Comparison of ENCODE assay signal across 12 mouse cellular contexts in the genomic region with DNA sequence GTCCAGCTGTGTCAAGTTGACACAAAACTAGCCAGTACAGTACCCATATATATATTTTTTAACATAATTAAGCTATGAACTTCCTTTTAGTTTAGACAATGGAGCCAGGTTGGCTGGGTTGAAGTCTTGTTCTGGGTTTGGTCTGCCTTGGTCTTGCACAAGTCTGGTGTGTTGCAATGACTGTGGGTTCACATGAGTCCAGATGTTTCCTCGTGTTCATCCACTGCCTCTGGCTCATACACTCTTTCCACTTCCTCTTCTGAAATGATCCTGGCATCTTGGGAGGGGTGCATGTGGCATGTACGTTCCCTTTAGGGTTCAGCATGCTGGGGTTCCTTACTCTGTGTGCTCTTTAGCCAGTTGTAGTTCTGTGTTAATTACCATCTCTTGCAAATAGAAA. TPM values are rescaled to one million over a fixed set of nuclear protein-coding genes. Genes with fewer than 3 reads are reported as not detected.
A peak's percentile ranks its signal among the peaks of the same experiment; 100 is the strongest.
DNase-seq lines count a peak whose midpoint lies in the region; ATAC-seq lines count a peak whose summit lies in the region.
"Had no signal": no experiment of that assay in that cellular context is flagged by ENCODE, and none has a peak within 500 bp of the region (broad histone marks: within the 10 kb centered on the region; RNA-seq: fewer than 3 reads in every experiment).

No protein-coding gene starts in this region.

- no peaks in the 10 kb centered on the region for H3K4me1 ChIP-seq in embryonic facial prominence, embryonic 14.5 days (ENCODE audit: control insufficient read depth, insufficient read depth, low read length)
- no peaks in the 10 kb centered on the region for H3K4me1 ChIP-seq in embryonic facial prominence, embryonic 10.5 days
- H3K4me1 ChIP-seq in kidney, embryonic 15.5 days: peaks cover 4% of the 10 kb centered on the region; the same call in 1 of the 2 replicates
- H3K4me1 ChIP-seq: embryonic facial prominence, embryonic 13.5 days had no signal

- no peak overlapping the region for H3K27ac ChIP-seq in embryonic facial prominence, embryonic 14.5 days (replicated peaks; ENCODE audit: low read depth, low read length)
- H3K27ac ChIP-seq in embryonic facial prominence, embryonic 10.5 days (replicated peaks): no peak overlapping the region
- H3K27ac ChIP-seq in kidney, embryonic 15.5 days: no peak overlapping the region
- H3K27ac ChIP-seq: embryonic facial prominence, embryonic 13.5 days had no signal

- H3K4me2 ChIP-seq in embryonic facial prominence, embryonic 14.5 days (ENCODE audit: low read depth, low read length): no peak overlapping the region
- no peak overlapping the region for H3K4me2 ChIP-seq in kidney, embryonic 15.5 days
- H3K4me2 ChIP-seq: embryonic facial prominence, embryonic 13.5 days had no signal

- DNase-seq in embryonic facial prominence, embryonic 14.5 days (ENCODE audit: low spot score): peak; percentile 17
- DNase-seq in embryonic facial prominence, embryonic 10.5 days (ENCODE audit: low spot score): no peak
- DNase-seq in 416B (ENCODE audit: low read depth): peak; percentile 99
- peak; percentile 72 to 80 for DNase-seq in heart, adult 9 months (ENCODE audit: low spot score in 2 of 2)
- peak; percentile 34 for DNase-seq in lung, postnatal 10 days
- DNase-seq in cerebellum, adult 8-10 months: no peak
- no peak for DNase-seq in layer of hippocampus, postnatal 25 days (ENCODE audit: extremely low spot score in 1 of 2, low spot score in 1 of 2)
- DNase-seq: kidney, postnatal 10 days had no signal

- H3K9me3 ChIP-seq in embryonic facial prominence, embryonic 14.5 days (ENCODE audit: control insufficient read depth, low read length): no peaks in the 10 kb centered on the region
- H3K9me3 ChIP-seq in embryonic facial prominence, embryonic 10.5 days: no peaks in the 10 kb centered on the region
- no peaks in the 10 kb centered on the region for H3K9me3 ChIP-seq in kidney, embryonic 15.5 days (replicated peaks)
- H3K9me3 ChIP-seq: embryonic facial prominence, embryonic 13.5 days had no signal

- no peaks in the 10 kb centered on the region for H3K27me3 ChIP-seq in embryonic facial prominence, embryonic 14.5 days (replicated peaks; ENCODE audit: control insufficient read depth, insufficient read depth, low read length)
- no peaks in the 10 kb centered on the region for H3K27me3 ChIP-seq in embryonic facial prominence, embryonic 10.5 days (replicated peaks; ENCODE audit: low read depth, poor library complexity, severe bottlenecking)
- H3K27me3 ChIP-seq in kidney, embryonic 15.5 days: no peaks in the 10 kb centered on the region
- H3K27me3 ChIP-seq: embryonic facial prominence, embryonic 13.5 days had no signal

- no peak overlapping the region for H3K4me3 ChIP-seq in embryonic facial prominence, embryonic 14.5 days (ENCODE audit: low read depth, low read length)
- no peak overlapping the region for H3K4me3 ChIP-seq in embryonic facial prominence, embryonic 10.5 days
- no peak overlapping the region for H3K4me3 ChIP-seq in kidney, embryonic 15.5 days (replicated peaks)
- H3K4me3 ChIP-seq: embryonic facial prominence, embryonic 13.5 days had no signal

- no peaks in the 10 kb centered on the region for H3K36me3 ChIP-seq in embryonic facial prominence, embryonic 14.5 days (ENCODE audit: control insufficient read depth, insufficient read depth, low read length)
- H3K36me3 ChIP-seq in embryonic facial prominence, embryonic 10.5 days (replicated peaks): no peaks in the 10 kb centered on the region
- H3K36me3 ChIP-seq in kidney, embryonic 15.5 days: no peaks in the 10 kb centered on the region
- H3K36me3 ChIP-seq: embryonic facial prominence, embryonic 13.5 days had no signal

- no peak overlapping the region for H3K9ac ChIP-seq in embryonic facial prominence, embryonic 14.5 days (ENCODE audit: low read depth, low read length)
- no peak overlapping the region for H3K9ac ChIP-seq in kidney, embryonic 15.5 days
- H3K9ac ChIP-seq: embryonic facial prominence, embryonic 13.5 days had no signal

- WGBS in embryonic facial prominence, embryonic 14.5 days: 76% methylated on average over 2 of the region's 2 CpGs
- WGBS in embryonic facial prominence, embryonic 10.5 days: 78% methylated on average over 2 of the region's 2 CpGs
- 76% methylated on average over 2 of the region's 2 CpGs for WGBS in kidney, embryonic 15.5 days

- ATAC-seq in embryonic facial prominence, embryonic 14.5 days (ENCODE audit: low read depth): no peak
- no peak for ATAC-seq in kidney, embryonic 15.5 days (replicated peaks; ENCODE audit: low FRiP score)

RNA-seq across cellular contexts. Expression of a gene that starts 10.1 kb away (rescaled TPM):
- polyA plus RNA-seq in embryonic facial prominence, embryonic 14.5 days (2014; fragmentation: Nextera tagmentation; extraction: Ambion mirVana): 33.9 and 35.8 TPM in 2 replicates
- 10.2 and 11.2 TPM in 2 replicates for polyA plus RNA-seq in embryonic facial prominence, embryonic 10.5 days (2016; fragmentation: Nextera tagmentation; extraction: Ambion mirVana)
- polyA plus RNA-seq in kidney, embryonic 15.5 days (2015; fragmentation: Nextera tagmentation; extraction: Ambion mirVana): 16.7 and 17.1 TPM in 2 replicates
- 100 to 1,000 TPM; 162 to 165 TPM for total RNA-seq in layer of hippocampus, postnatal 25 days (2021)

RNA-seq across cellular contexts. Expression of a gene that starts 29.6 kb away (rescaled TPM):
- 82.4 and 82.8 TPM in 2 replicates for polyA plus RNA-seq in embryonic facial prominence, embryonic 14.5 days (2014; fragmentation: Nextera tagmentation; extraction: Ambion mirVana)
- 177 and 178 TPM in 2 replicates for polyA plus RNA-seq in embryonic facial prominence, embryonic 10.5 days (2016; fragmentation: Nextera tagmentation; extraction: Ambion mirVana)
- 115 and 117 TPM in 2 replicates for polyA plus RNA-seq in kidney, embryonic 15.5 days (2015; fragmentation: Nextera tagmentation; extraction: Ambion mirVana)
- total RNA-seq in layer of hippocampus, postnatal 25 days (2021): 1 to 10 TPM; 1.8 to 2.5 TPM

RNA-seq across cellular contexts. Expression of a gene that starts 40.0 kb away (rescaled TPM):
- 69.9 and 77.0 TPM in 2 replicates for polyA plus RNA-seq in embryonic facial prominence, embryonic 14.5 days (2014; fragmentation: Nextera tagmentation; extraction: Ambion mirVana)
- 55.1 and 65.5 TPM in 2 replicates for polyA plus RNA-seq in embryonic facial prominence, embryonic 10.5 days (2016; fragmentation: Nextera tagmentation; extraction: Ambion mirVana)
- polyA plus RNA-seq in kidney, embryonic 15.5 days (2015; fragmentation: Nextera tagmentation; extraction: Ambion mirVana): 103 and 105 TPM in 2 replicates
- total RNA-seq in layer of hippocampus, postnatal 25 days (2021): 100 to 1,000 TPM; 107 to 109 TPM

RNA-seq across cellular contexts. Expression of a gene that starts 40.1 kb away (rescaled TPM):
- 44.4 and 46.4 TPM in 2 replicates for polyA plus RNA-seq in embryonic facial prominence, embryonic 14.5 days (2014; fragmentation: Nextera tagmentation; extraction: Ambion mirVana)
- 71.9 and 74.9 TPM in 2 replicates for polyA plus RNA-seq in embryonic facial prominence, embryonic 10.5 days (2016; fragmentation: Nextera tagmentation; extraction: Ambion mirVana)
- 63.9 and 65.5 TPM in 2 replicates for polyA plus RNA-seq in kidney, embryonic 15.5 days (2015; fragmentation: Nextera tagmentation; extraction: Ambion mirVana)
- total RNA-seq in layer of hippocampus, postnatal 25 days (2021): 10 to 100 TPM; 20.3 to 24.6 TPM

RNA-seq across cellular contexts. Expression of a gene that starts 50.3 kb away (rescaled TPM):
- not detected in 2 replicates for polyA plus RNA-seq in embryonic facial prominence, embryonic 14.5 days (2014; fragmentation: Nextera tagmentation; extraction: Ambion mirVana)
- 0.17 TPM in 1 of 2 replicates, not detected in the other for polyA plus RNA-seq in embryonic facial prominence, embryonic 10.5 days (2016; fragmentation: Nextera tagmentation; extraction: Ambion mirVana)
- polyA plus RNA-seq in kidney, embryonic 15.5 days (2015; fragmentation: Nextera tagmentation; extraction: Ambion mirVana): not detected in 2 replicates
- not detected for total RNA-seq in layer of hippocampus, postnatal 25 days (2021)
- polyA plus RNA-seq: embryonic facial prominence, embryonic 13.5 days; gonadal fat pad, adult 2 months; lung, embryonic 16.5 days had no signal

Comparison
In these comparisons a context has a peak if more than half of its experiments do, and no peak if none do; other contexts are left out.
1. DNase-seq: peak in embryonic facial prominence, embryonic 14.5 days (single experiment), 416B (single experiment), heart, adult 9 months (2 of 2) and lung, postnatal 10 days (single experiment); none in embryonic facial prominence, embryonic 10.5 days (single experiment), cerebellum, adult 8-10 months (single experiment) and layer of hippocampus, postnatal 25 days (0 of 2).